Mouse (Mus musculus) small intestine, adult 2 months (tissue): ENCODE data around the gene Smad5. TPM values are rescaled to one million over a fixed set of nuclear protein-coding genes. Genes with fewer than 3 reads are reported as not detected.

Experiments used
- H3K27ac ChIP-seq: fragments of 200-500 bp; 2 replicates; pipeline ENCODE4 v1.5.1; 2012; ENCODE audit warnings: low read depth, low read length, control low read depth, inconsistent platforms; ENCODE audit not compliant: insufficient read depth
- H3K27me3 ChIP-seq: fragments of 200-500 bp; 2 replicates; pipeline ENCODE4 v1.6.1; 2012; ENCODE audit warnings: mild to moderate bottlenecking, moderate library complexity, low read length, inconsistent platforms; ENCODE audit not compliant: control insufficient read depth, insufficient read depth
- H3K36me3 ChIP-seq: fragments of 200-500 bp; 2 replicates; pipeline ENCODE4 v1.6.1; 2012; ENCODE audit warnings: mild to moderate bottlenecking, low read length, control low read depth, inconsistent platforms; ENCODE audit not compliant: control insufficient read depth, insufficient read depth
- H3K4me1 ChIP-seq: fragments of 200-500 bp; 2 replicates; pipeline ENCODE4 v1.6.1; 2012; ENCODE audit warnings: low read length, inconsistent platforms, mixed read lengths; ENCODE audit not compliant: control insufficient read depth, insufficient read depth, insufficient read length
- H3K4me3 ChIP-seq: fragments of 200-500 bp; 2 replicates; pipeline ENCODE4 v1.5.1; 2012; ENCODE audit warnings: low read depth, mild to moderate bottlenecking, control low read depth, inconsistent platforms, low read length, moderate library complexity
- CTCF ChIP-seq: fragments of 200-500 bp; IDR thresholded peaks from 2 replicates; pipeline ENCODE4 v1.5.1; 2012; ENCODE audit warnings: low read depth, mild to moderate bottlenecking, control low read depth, inconsistent platforms, low read length, moderate library complexity, mixed read lengths; ENCODE audit not compliant: insufficient replicate concordance, insufficient read length; ENCODE audit errors: extremely low read depth
- POLR2A ChIP-seq: fragments of 200-500 bp; IDR thresholded peaks from 2 replicates; pipeline ENCODE4 v1.6.1; 2012; ENCODE audit warnings: low read depth, mild to moderate bottlenecking, control low read depth, inconsistent platforms, low read length, moderate library complexity
- WGBS: fragments of 180-500 bp; shearing (Covaris S2); methylation state at CpG from one replicate; pipeline ENCODE4 v1.1.7; 2018; 5-methylcytosine and 5-hydroxymethylcytosine counted together
- polyA plus RNA-seq: library from polyadenylated mRNA; depleted of rRNA; stranded (reverse); fragments of >200 nt; gene quantifications from 2 replicates; pipeline ENCODE4 v1.2.3, GENCODE M21; 2012

Smad5 gene
- polyA plus RNA-seq, 1 experiment = 6.3 TPM

DNA sequence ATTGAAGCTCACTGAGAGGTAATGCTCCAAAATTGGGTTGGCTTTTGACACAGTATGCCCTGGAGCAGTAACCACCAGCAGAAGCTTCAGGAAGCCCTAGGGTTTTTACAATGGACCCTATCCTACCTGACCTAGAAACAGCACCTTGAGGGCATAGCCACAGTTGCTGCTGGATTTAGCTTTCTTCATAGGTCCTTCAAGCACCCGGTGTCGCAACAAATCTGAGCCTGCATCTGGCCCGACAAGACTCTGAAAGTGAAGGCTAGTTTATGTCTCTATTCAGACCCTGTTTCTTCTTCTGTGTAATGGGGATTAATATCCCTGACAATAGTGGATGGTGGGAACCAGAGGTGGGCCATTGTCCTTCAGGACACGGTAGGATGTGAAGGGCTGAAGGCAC, 25.1 kb upstream of the Smad5 start:
- peak overlapping the region; percentile 14; the same call in 1 of the 2 replicates for H3K27ac ChIP-seq

DNA sequence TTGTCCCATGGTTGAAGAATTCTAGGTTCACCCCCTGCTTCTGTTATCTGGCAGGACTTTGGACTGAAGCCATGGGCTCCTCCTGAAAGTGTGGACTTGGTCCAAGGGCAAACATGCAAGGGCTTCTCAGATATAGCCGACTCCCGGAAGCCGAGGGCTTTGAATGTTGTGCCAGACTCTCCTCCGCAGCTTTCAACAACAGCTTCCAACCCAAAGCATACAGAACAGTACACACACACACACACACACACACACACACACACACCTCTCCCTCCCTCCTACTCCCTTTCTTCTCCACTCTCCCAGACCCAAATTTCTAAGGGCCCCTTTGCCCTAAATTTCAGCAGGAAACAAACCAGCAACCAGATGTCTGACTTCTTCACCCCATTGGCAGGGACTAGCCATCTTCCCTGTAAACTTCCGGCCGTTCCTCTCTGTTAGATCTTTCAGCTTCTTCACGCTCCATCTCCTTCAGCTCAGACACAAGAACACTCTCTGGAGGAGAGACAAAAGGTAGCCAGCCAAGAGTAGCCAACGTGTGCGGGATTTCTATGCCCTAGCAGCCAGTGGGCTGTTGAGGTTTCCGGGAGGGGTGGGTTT, 24.5 kb upstream of the Smad5 start:
- TF ChIP-seq POLR2A = no peak; the same call in 1 of the 2 replicates
- TF ChIP-seq CTCF = no peak
- H3K4me3 ChIP-seq = no peak overlapping the region
- H3K27ac ChIP-seq = peak overlapping the region; percentile 74
- peaks cover 20% of the 10 kb centered on the region for H3K4me1 ChIP-seq
- WGBS = 23% methylated on average over 10 of the region's 10 CpGs
- H3K27me3 ChIP-seq = no peaks in the 10 kb centered on the region
- no peaks in the 10 kb centered on the region for H3K36me3 ChIP-seq

More for the DNA sequence above, 25.1 kb upstream of the Smad5 start:
- WGBS = 35% methylated on average over 4 of the region's 4 CpGs
- no peak overlapping the region for H3K4me3 ChIP-seq
- no peaks in the 10 kb centered on the region for H3K27me3 ChIP-seq
- TF ChIP-seq POLR2A (no peak), CTCF (no peak)
- H3K36me3 ChIP-seq = no peaks in the 10 kb centered on the region
- H3K4me1 ChIP-seq = peaks cover 20% of the 10 kb centered on the region

DNA sequence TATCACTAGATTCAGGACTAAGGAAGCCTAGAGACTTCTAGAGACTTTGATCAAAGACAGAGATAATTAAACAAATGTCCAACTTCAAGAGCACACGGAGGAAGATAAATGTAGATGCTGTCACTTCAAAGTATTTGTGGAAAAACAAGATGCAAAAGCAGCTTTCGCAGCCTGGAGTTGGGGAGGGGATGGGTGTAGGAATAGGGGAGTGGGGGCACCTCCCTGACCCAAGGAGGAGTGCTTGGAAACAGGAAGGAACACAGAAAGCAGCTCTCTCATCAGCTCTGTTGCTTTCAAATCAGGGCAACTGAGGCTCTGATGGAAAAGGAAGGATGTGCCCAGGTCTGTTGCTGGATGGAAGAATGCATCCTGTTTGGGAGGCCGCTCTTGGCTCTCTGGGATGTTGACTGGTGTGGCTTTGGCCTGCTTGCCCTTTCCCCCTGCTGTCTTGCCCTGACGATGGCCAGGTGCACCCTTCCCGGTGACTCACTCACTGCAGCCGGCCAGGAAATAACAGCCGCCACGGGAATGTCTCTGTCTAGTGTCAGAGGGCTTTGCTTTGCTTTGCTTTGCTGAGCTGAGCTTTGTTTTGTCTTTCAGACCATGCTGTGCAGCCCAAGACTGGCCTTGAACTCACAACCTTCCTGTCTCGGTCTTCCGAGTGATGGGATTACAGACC, 23.8 kb upstream of the Smad5 start:
- H3K27ac ChIP-seq = peak overlapping the region; percentile 74
- no peak for TF ChIP-seq CTCF
- no peak for TF ChIP-seq POLR2A
- H3K4me1 ChIP-seq = peaks cover 20% of the 10 kb centered on the region
- no peak overlapping the region for H3K4me3 ChIP-seq
- no peaks in the 10 kb centered on the region for H3K36me3 ChIP-seq
- no peaks in the 10 kb centered on the region for H3K27me3 ChIP-seq
- 44% methylated on average over 10 of the region's 10 CpGs for WGBS

DNA sequence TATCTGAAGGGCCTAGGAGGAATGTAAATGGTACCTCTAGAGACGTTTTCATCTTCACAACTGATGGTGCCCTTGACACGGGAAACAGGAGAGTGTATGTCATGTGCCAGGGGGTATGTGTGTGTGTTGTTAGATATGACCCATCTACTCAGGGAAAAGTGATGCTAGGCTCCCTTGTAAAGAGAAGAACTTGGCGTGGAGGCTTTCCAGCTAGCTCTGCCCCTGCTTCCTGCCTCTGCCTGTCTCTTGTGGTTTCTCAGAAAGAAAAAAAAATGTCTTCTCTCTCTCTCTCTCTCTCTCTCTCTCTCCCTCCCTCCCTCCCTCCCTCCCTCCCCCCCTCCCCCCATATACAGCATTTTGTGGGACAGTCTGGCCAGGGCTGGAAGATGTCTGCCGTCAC, 20.9 kb upstream of the Smad5 start:
- H3K4me1 ChIP-seq = peaks cover 20% of the 10 kb centered on the region
- no peaks in the 10 kb centered on the region for H3K27me3 ChIP-seq
- H3K4me3 ChIP-seq = no peak overlapping the region
- WGBS = 73% methylated on average over 4 of the region's 4 CpGs
- no peak for TF ChIP-seq POLR2A
- TF ChIP-seq CTCF = no peak
- H3K27ac ChIP-seq = no peak overlapping the region
- no peaks in the 10 kb centered on the region for H3K36me3 ChIP-seq

DNA sequence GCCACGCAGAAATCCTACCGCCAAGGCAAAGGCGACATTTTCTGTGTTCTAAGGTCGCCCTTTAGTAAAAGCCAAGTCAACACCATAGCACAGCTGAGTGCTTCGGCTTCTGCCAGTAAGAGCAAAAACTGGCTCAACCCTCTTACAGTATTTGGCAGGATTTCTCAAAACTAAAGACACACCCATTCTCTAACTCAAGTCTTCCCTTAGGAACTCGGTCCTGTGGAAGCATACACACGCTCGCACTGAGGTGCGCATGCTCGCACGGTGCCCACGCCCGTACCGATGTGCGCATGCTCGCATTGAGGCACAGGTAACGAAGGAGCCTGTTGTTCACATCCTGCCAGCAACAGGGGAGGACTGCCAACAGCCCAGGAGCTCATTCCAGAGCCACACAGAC, 20.5 kb upstream of the Smad5 start:
- H3K4me1 ChIP-seq = peaks cover 20% of the 10 kb centered on the region
- no peak overlapping the region for H3K4me3 ChIP-seq
- H3K36me3 ChIP-seq = no peaks in the 10 kb centered on the region
- 72% methylated on average over 17 of the region's 17 CpGs for WGBS
- H3K27ac ChIP-seq = no peak overlapping the region
- H3K27me3 ChIP-seq = no peaks in the 10 kb centered on the region
- no peak for TF ChIP-seq CTCF
- TF ChIP-seq POLR2A = no peak

DNA sequence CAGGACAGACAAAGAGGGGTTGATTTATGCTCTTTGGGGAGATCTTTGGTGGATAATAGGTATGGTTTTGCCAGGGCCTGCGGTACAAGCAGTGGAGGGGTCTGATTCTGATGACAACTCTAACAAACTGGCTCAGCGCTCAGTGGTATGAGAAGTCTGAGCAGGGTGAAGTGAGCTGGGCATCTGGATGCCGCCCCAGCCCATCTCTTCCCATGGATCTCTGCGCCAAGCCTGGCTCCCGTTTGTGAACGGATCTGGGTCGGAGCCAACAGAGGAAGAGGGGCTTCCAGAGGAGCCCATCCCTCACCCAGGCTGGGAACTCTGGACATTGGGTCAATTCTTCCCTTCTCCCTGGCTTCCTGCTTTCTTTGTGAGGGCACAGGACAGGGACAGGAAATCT, 19.5 kb upstream of the Smad5 start:
- H3K27ac ChIP-seq = no peak overlapping the region
- TF ChIP-seq CTCF (no peak), POLR2A (no peak)
- H3K4me3 ChIP-seq = no peak overlapping the region
- H3K27me3 ChIP-seq = no peaks in the 10 kb centered on the region
- peaks cover 13% of the 10 kb centered on the region for H3K4me1 ChIP-seq
- H3K36me3 ChIP-seq = no peaks in the 10 kb centered on the region
- WGBS = 86% methylated on average over 7 of the region's 7 CpGs

DNA sequence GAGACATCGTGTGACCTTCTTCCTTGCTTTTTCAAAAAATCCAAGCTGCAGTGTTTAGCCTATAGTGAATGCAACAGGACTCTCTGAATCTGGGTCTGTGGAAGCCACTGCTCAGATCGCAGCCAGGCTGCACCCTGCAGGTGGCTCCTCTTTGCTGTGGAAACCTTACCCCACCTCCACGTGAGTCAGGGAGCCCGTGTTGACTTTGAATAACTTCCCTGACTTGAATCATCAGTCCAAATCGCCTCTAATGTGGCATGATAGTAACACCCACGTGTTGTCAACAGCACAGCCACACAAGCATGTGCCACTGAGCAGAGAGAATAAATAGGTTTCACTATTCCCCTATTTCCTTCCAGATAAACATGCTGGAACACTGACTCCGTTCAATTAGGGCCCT, 10.8 kb upstream of the Smad5 start:
- no peak overlapping the region for H3K4me3 ChIP-seq
- H3K36me3 ChIP-seq = no peaks in the 10 kb centered on the region
- H3K4me1 ChIP-seq = no peaks in the 10 kb centered on the region
- H3K27me3 ChIP-seq = no peaks in the 10 kb centered on the region
- 18% methylated on average over 7 of the region's 7 CpGs for WGBS
- no peak for TF ChIP-seq CTCF
- no peak for TF ChIP-seq POLR2A
- no peak overlapping the region for H3K27ac ChIP-seq

DNA sequence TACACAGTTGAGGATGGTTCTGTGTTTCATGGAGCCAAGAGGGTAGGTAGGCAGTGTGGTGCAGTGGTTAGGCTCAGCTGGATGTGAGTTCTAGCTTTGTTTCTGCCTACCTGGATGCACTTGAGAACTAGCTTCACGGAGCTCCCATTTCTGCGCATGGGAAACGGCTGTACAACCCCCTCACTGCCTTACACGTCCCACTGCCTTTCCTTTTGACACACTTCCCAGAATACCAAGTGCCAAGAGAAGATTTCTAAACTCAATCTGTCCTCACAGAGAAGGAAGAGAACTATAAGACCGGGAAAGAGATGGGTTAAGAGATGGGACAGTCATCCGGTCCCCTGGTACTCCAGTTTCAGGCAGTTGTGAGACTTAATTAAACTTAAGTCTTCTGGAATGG, 10.2 kb upstream of the Smad5 start:
- WGBS = 90% methylated on average over 6 of the region's 6 CpGs
- H3K4me1 ChIP-seq = no peaks in the 10 kb centered on the region
- TF ChIP-seq CTCF = no peak
- no peak for TF ChIP-seq POLR2A

More for the DNA sequence above, 10.2 kb upstream of the Smad5 start:
- no peaks in the 10 kb centered on the region for H3K27me3 ChIP-seq
- no peak overlapping the region for H3K4me3 ChIP-seq
- no peak overlapping the region for H3K27ac ChIP-seq
- no peaks in the 10 kb centered on the region for H3K36me3 ChIP-seq
